Mouse (Mus musculus) forebrain, embryonic 13.5 days (tissue): ENCODE measurements around the gene Armh1. TPM values are rescaled to one million over a fixed set of nuclear protein-coding genes. Genes with fewer than 3 reads are reported as not detected.

ENCODE experiments used
- ATAC-seq: fragments of 200-750 bp; cut with Nextera tagmentation; 2 replicates; pipeline ENCODE4 v1.8.0; 2017
- H3K27ac ChIP-seq: fragments of 300-500 bp; sonication (generic); 2 replicates; pipeline ENCODE4 v1.5.1; 2015; ENCODE audit warnings: inconsistent platforms, mild to moderate bottlenecking, moderate library complexity
- H3K27me3 ChIP-seq: fragments of 300-500 bp; sonication (generic); 2 replicates; pipeline ENCODE4 v1.6.1; 2015; ENCODE audit warnings: mild to moderate bottlenecking, inconsistent platforms
- H3K36me3 ChIP-seq: fragments of 300-500 bp; sonication (generic); 2 replicates; pipeline ENCODE4 v1.6.1; 2015; ENCODE audit warnings: mild to moderate bottlenecking, inconsistent platforms; ENCODE audit not compliant: poor library complexity, severe bottlenecking
- H3K4me1 ChIP-seq: fragments of 300-500 bp; sonication (generic); 2 replicates; pipeline ENCODE4 v1.6.1; 2015; ENCODE audit warnings: inconsistent platforms
- H3K4me2 ChIP-seq: fragments of 300-500 bp; sonication (generic); 2 replicates; pipeline ENCODE4 v1.6.1; 2015; ENCODE audit warnings: inconsistent platforms, mild to moderate bottlenecking, moderate library complexity
- H3K4me3 ChIP-seq: fragments of 300-500 bp; sonication (generic); 2 replicates; pipeline ENCODE4 v1.5.1; 2015; ENCODE audit warnings: mild to moderate bottlenecking, inconsistent platforms
- H3K9ac ChIP-seq: fragments of 300-500 bp; sonication (generic); 2 replicates; pipeline ENCODE4 v1.6.1; 2015; ENCODE audit warnings: mild to moderate bottlenecking, inconsistent platforms
- H3K9me3 ChIP-seq: fragments of 300-500 bp; sonication (generic); replicated peaks from 2 replicates; pipeline ENCODE4 v1.6.1; 2016; ENCODE audit warnings: inconsistent platforms
- WGBS: fragments of 180-500 bp; shearing (Covaris S2); methylation state at CpG from one replicate; pipeline ENCODE4 v1.1.7; 2015; 5-methylcytosine and 5-hydroxymethylcytosine counted together
- polyA plus RNA-seq: library from polyadenylated mRNA; unstranded; fragments of >200 nt; fragmentation: Nextera tagmentation; extraction: Ambion mirVana; gene quantifications from 2 replicates; pipeline ENCODE4 v1.2.1, GENCODE M21; 2015

Armh1 gene
- polyA plus RNA-seq, 1 experiment from 2014 or later = 0.65 TPM

- no peaks in the 10 kb centered on the region for H3K27me3 ChIP-seq
- 63% methylated on average over 7 of the region's 7 CpGs for WGBS
- no peak overlapping the region for H3K27ac ChIP-seq
- H3K4me3 ChIP-seq = no peak overlapping the region
- H3K4me2 ChIP-seq = no peak overlapping the region
- no peaks in the 10 kb centered on the region for H3K36me3 ChIP-seq
- no peaks in the 10 kb centered on the region for H3K9me3 ChIP-seq
- H3K4me1 ChIP-seq = no peaks in the 10 kb centered on the region
- ATAC-seq = no peak
- H3K9ac ChIP-seq = no peak overlapping the region
Observed at GRCm38 (mm10) chr4:117234166-117234741, 17.7 kb downstream of the Armh1 start.

- no peaks in the 10 kb centered on the region for H3K4me1 ChIP-seq
- no peak overlapping the region for H3K4me2 ChIP-seq
- H3K9ac ChIP-seq = no peak overlapping the region
- 86% methylated on average over 2 of the region's 2 CpGs for WGBS
- H3K27ac ChIP-seq = no peak overlapping the region
- no peak overlapping the region for H3K4me3 ChIP-seq
- H3K36me3 ChIP-seq = no peaks in the 10 kb centered on the region
- H3K9me3 ChIP-seq = no peaks in the 10 kb centered on the region
- no peak for ATAC-seq
- no peaks in the 10 kb centered on the region for H3K27me3 ChIP-seq
Observed at GRCm38 (mm10) chr4:117231208-117231607, 20.7 kb downstream of the Armh1 start.

- Histone ChIP-seq H3K4me1 (no peaks in the 10 kb centered on the region), H3K27ac (no peak overlapping the region), H3K4me3 (no peak overlapping the region), H3K27me3 (no peaks in the 10 kb centered on the region), H3K4me2 (no peak overlapping the region), H3K9me3 (no peaks in the 10 kb centered on the region), H3K9ac (no peak overlapping the region), H3K36me3 (no peaks in the 10 kb centered on the region)
- 48% methylated on average over 10 of the region's 10 CpGs for WGBS
- no peak for ATAC-seq
Observed at GRCm38 (mm10) chr4:117230331-117230730, 21.6 kb downstream of the Armh1 start.

GRCm38 (mm10) chr4:117229590-117229989 lies 22.3 kb downstream of the Armh1 start:
- no peak overlapping the region for H3K9ac ChIP-seq
- 82% methylated on average over 15 of the region's 15 CpGs for WGBS
- H3K36me3 ChIP-seq = no peaks in the 10 kb centered on the region
- H3K27ac ChIP-seq = no peak overlapping the region
- ATAC-seq = no peak
- no peak overlapping the region for H3K4me2 ChIP-seq
- H3K9me3 ChIP-seq = no peaks in the 10 kb centered on the region
- no peak overlapping the region for H3K4me3 ChIP-seq
- no peaks in the 10 kb centered on the region for H3K4me1 ChIP-seq
- H3K27me3 ChIP-seq = no peaks in the 10 kb centered on the region

GRCm38 (mm10) chr4:117225250-117225649 lies 26.7 kb downstream of the Armh1 start:
- H3K9me3 ChIP-seq = no peaks in the 10 kb centered on the region
- no peak overlapping the region for H3K27ac ChIP-seq
- ATAC-seq = no peak
- no peak overlapping the region for H3K9ac ChIP-seq
- H3K4me1 ChIP-seq = no peaks in the 10 kb centered on the region
- H3K27me3 ChIP-seq = no peaks in the 10 kb centered on the region
- H3K36me3 ChIP-seq = no peaks in the 10 kb centered on the region
- no peak overlapping the region for H3K4me2 ChIP-seq
- H3K4me3 ChIP-seq = no peak overlapping the region

GRCm38 (mm10) chr4:117224122-117224521 lies 27.8 kb downstream of the Armh1 start:
- no peak for ATAC-seq
- Histone ChIP-seq H3K9ac (no peak overlapping the region), H3K27ac (no peak overlapping the region), H3K4me1 (no peaks in the 10 kb centered on the region), H3K9me3 (no peaks in the 10 kb centered on the region), H3K4me2 (no peak overlapping the region), H3K4me3 (no peak overlapping the region), H3K36me3 (no peaks in the 10 kb centered on the region), H3K27me3 (no peaks in the 10 kb centered on the region)
- WGBS = 74% methylated on average over 8 of the region's 8 CpGs

GRCm38 (mm10) chr4:117223001-117223400 lies 28.9 kb downstream of the Armh1 start:
- WGBS = 65% methylated on average over 5 of the region's 5 CpGs

GRCm38 (mm10) chr4:117221836-117222235 lies 30.1 kb downstream of the Armh1 start:
- Histone ChIP-seq H3K9me3 (no peaks in the 10 kb centered on the region), H3K4me1 (no peaks in the 10 kb centered on the region), H3K27ac (no peak overlapping the region), H3K27me3 (no peaks in the 10 kb centered on the region), H3K4me3 (no peak overlapping the region), H3K9ac (no peak overlapping the region), H3K36me3 (no peaks in the 10 kb centered on the region), H3K4me2 (no peak overlapping the region)
- WGBS = 83% methylated on average over 9 of the region's 9 CpGs
- ATAC-seq = no peak

More at GRCm38 (mm10) chr4:117223001-117223400, 28.9 kb downstream of the Armh1 start:
- H3K9me3 ChIP-seq = no peaks in the 10 kb centered on the region
- ATAC-seq = no peak
- H3K27ac ChIP-seq = no peak overlapping the region
- no peaks in the 10 kb centered on the region for H3K27me3 ChIP-seq
- H3K4me2 ChIP-seq = no peak overlapping the region
- no peaks in the 10 kb centered on the region for H3K4me1 ChIP-seq
- no peak overlapping the region for H3K4me3 ChIP-seq
- H3K36me3 ChIP-seq = no peaks in the 10 kb centered on the region
- no peak overlapping the region for H3K9ac ChIP-seq

GRCm38 (mm10) chr4:117220741-117221515 lies 31.0 kb downstream of the Armh1 start:
- ATAC-seq = no peak
- H3K4me1 ChIP-seq = no peaks in the 10 kb centered on the region
- no peak overlapping the region for H3K4me2 ChIP-seq
- no peak overlapping the region for H3K27ac ChIP-seq
- no peak overlapping the region for H3K9ac ChIP-seq
- no peak overlapping the region for H3K4me3 ChIP-seq
- H3K27me3 ChIP-seq = no peaks in the 10 kb centered on the region
- 81% methylated on average over 9 of the region's 9 CpGs for WGBS
- no peaks in the 10 kb centered on the region for H3K36me3 ChIP-seq
- H3K9me3 ChIP-seq = no peaks in the 10 kb centered on the region

- WGBS = 40% methylated on average over 10 of the region's 10 CpGs
- Histone ChIP-seq H3K4me3 (no peak overlapping the region), H3K4me2 (no peak overlapping the region), H3K27me3 (no peaks in the 10 kb centered on the region), H3K36me3 (no peaks in the 10 kb centered on the region), H3K9me3 (no peaks in the 10 kb centered on the region), H3K4me1 (no peaks in the 10 kb centered on the region), H3K27ac (no peak overlapping the region), H3K9ac (no peak overlapping the region)
- ATAC-seq = peak; percentile 13; the same call in 1 of the 2 replicates
Observed at GRCm38 (mm10) chr4:117218517-117219219, 33.3 kb downstream of the Armh1 start.

GRCm38 (mm10) chr4:117217029-117217428 lies 34.9 kb downstream of the Armh1 start:
- H3K4me3 ChIP-seq = no peak overlapping the region
- H3K4me1 ChIP-seq = no peaks in the 10 kb centered on the region
- no peak for ATAC-seq
- no peaks in the 10 kb centered on the region for H3K36me3 ChIP-seq
- no peaks in the 10 kb centered on the region for H3K9me3 ChIP-seq
- 72% methylated on average over 5 of the region's 5 CpGs for WGBS
- no peak overlapping the region for H3K4me2 ChIP-seq
- 0 out of 2 replicates have a peak overlapping the region, but pooled peaks have one; percentile 19 for H3K27ac ChIP-seq
- H3K27me3 ChIP-seq = no peaks in the 10 kb centered on the region
- H3K9ac ChIP-seq = no peak overlapping the region

GRCm38 (mm10) chr4:117214250-117214649 lies 37.7 kb downstream of the Armh1 start:
- Histone ChIP-seq H3K4me2 (no peak overlapping the region), H3K27me3 (no peaks in the 10 kb centered on the region), H3K9me3 (no peaks in the 10 kb centered on the region), H3K36me3 (no peaks in the 10 kb centered on the region), H3K4me3 (no peak overlapping the region), H3K9ac (no peak overlapping the region), H3K27ac (no peak overlapping the region), H3K4me1 (no peaks in the 10 kb centered on the region)
- WGBS = 76% methylated on average over 6 of the region's 6 CpGs
- ATAC-seq = no peak
